Mouse (Mus musculus): Measurements from ENCODE around the gene Camk1d. TPM values are rescaled to one million over a fixed set of nuclear protein-coding genes. Genes with fewer than 3 reads are reported as not detected.
"Not testable (repeated sequence)": the region's sequence is repeated elsewhere in the genome, so short reads cannot be mapped to it uniquely, and the experiment has no call there.

Gene Camk1d
- polyA plus RNA-seq, 1 experiment, result 1.6 TPM

DNA sequence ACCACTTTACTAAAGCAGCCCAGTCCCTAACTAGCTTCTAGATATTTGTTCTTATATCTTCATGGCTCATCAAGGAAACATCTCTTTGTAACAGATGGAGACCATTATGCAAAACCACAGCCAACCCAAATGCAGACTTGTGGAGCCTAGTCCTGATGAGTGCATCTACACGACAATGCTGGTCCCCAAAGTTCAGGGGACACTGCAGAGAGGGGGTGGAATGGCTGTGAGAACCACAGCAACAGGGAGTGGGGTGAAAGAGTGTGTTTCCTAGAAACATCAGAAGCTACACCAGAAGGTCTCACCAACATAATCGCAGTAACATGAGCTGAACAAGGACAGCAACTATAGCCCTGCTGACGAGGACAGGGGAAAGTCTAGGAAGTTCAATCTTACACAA lies 152.9 kb downstream of the Camk1d start:
- H3K27me3 ChIP-seq (ENCODE audit: control insufficient read depth, insufficient read depth, insufficient read length), result no peaks in the 10 kb centered on the region
- H3K36me3 ChIP-seq (ENCODE audit: control insufficient read depth, insufficient read depth), result no peaks in the 10 kb centered on the region
- H3K79me2 ChIP-seq (ENCODE audit: control insufficient read depth, insufficient read depth), result no peaks in the 10 kb centered on the region
- no peak overlapping the region for H3K4me3 ChIP-seq (ENCODE audit: insufficient read depth, poor library complexity, severe bottlenecking)
- TF ChIP-seq FOSL1 (IDR thresholded peaks at IDR 0.05; ENCODE audit: insufficient read depth, low read length, poor library complexity, severe bottlenecking) (no peak), CEBPB (IDR thresholded peaks at IDR 0.05; ENCODE audit: low read depth) (no peak), CTCF (IDR thresholded peaks at IDR 0.05; ENCODE audit: control insufficient read depth, insufficient read depth, insufficient read length) (no peak), USF1 (IDR thresholded peaks at IDR 0.05; ENCODE audit: low read depth) (no peak), MYOD1 (IDR thresholded peaks at IDR 0.05; ENCODE audit: control insufficient read depth, insufficient read length, low read depth) (no peak), MYOG (IDR thresholded peaks at IDR 0.05; ENCODE audit: control insufficient read depth, extremely low read depth, insufficient read length) (no peak), MAX (IDR thresholded peaks at IDR 0.05) (no peak)
- H3ac ChIP-seq (ENCODE audit: control insufficient read depth, insufficient read length, low read depth), result no peak overlapping the region
- no peaks in the 10 kb centered on the region for H3K79me3 ChIP-seq (ENCODE audit: low read depth)

DNA sequence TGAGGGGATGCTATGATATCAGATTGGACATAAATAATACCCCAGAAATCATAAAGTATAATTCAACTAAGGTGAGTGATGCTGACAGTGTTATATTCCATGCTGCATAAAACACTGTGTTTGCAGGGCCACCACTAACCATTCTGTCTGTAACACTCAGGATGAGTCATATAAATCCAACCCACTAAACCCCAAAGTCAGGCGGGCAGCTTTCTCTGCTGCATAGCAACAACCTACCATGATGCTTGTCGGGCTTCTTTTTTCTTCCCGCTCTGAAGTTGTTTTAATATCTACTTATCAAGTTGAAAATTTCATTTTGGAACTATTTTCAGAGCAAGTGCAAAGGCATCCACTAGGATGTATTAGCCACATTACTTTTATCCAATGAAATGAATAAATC lies 161.1 kb downstream of the Camk1d start:
- TF ChIP-seq MAX (IDR thresholded peaks at IDR 0.05) (no peak), CEBPB (IDR thresholded peaks at IDR 0.05; ENCODE audit: low read depth) (no peak), USF1 (IDR thresholded peaks at IDR 0.05; ENCODE audit: low read depth) (no peak), MYOD1 (IDR thresholded peaks at IDR 0.05; ENCODE audit: control insufficient read depth, insufficient read length, low read depth) (no peak), MYOG (IDR thresholded peaks at IDR 0.05; ENCODE audit: control insufficient read depth, extremely low read depth, insufficient read length) (no peak), FOSL1 (IDR thresholded peaks at IDR 0.05; ENCODE audit: insufficient read depth, low read length, poor library complexity, severe bottlenecking) (peak; percentile 19), CTCF (IDR thresholded peaks at IDR 0.05; ENCODE audit: control insufficient read depth, insufficient read depth, insufficient read length) (no peak)
- Histone ChIP-seq H3ac (ENCODE audit: control insufficient read depth, insufficient read length, low read depth) (no peak overlapping the region), H3K79me2 (ENCODE audit: control insufficient read depth, insufficient read depth) (no peaks in the 10 kb centered on the region), H3K79me3 (ENCODE audit: low read depth) (no peaks in the 10 kb centered on the region), H3K36me3 (ENCODE audit: control insufficient read depth, insufficient read depth) (no peaks in the 10 kb centered on the region), H3K27me3 (ENCODE audit: control insufficient read depth, insufficient read depth, insufficient read length) (no peaks in the 10 kb centered on the region), H3K4me3 (ENCODE audit: insufficient read depth, poor library complexity, severe bottlenecking) (no peak overlapping the region)

DNA sequence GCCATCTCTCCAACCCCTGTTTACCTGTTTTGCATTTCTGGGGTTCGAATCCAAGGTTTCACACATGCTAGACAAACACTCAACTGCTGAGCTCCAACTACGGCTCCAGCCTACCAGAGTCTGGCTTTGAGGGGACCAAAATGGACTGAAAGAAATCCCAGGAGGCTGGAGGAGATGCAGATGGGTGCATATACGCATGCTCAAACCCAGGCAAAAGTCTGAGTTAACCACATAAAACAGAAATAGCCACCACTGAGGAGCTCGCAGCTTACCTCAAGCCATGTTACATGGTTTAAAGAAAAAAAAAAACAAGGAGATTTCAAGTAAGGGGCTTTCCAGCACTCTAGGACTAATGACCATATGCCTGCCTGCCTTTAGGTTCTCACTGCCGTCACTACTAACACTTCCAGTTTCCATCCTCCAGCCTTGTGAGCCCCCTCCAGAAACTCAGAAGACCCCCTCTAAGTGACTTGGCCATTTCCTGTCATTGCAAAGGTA lies 162.5 kb downstream of the Camk1d start:
- H3K36me3 ChIP-seq (ENCODE audit: control insufficient read depth, insufficient read depth), result no peaks in the 10 kb centered on the region
- TF ChIP-seq MYOG (IDR thresholded peaks at IDR 0.05; ENCODE audit: control insufficient read depth, extremely low read depth, insufficient read length) (no peak), FOSL1 (IDR thresholded peaks at IDR 0.05; ENCODE audit: insufficient read depth, low read length, poor library complexity, severe bottlenecking) (no peak), MAX (IDR thresholded peaks at IDR 0.05) (no peak), MYOD1 (IDR thresholded peaks at IDR 0.05; ENCODE audit: control insufficient read depth, insufficient read length, low read depth) (no peak), USF1 (IDR thresholded peaks at IDR 0.05; ENCODE audit: low read depth) (no peak), CEBPB (IDR thresholded peaks at IDR 0.05; ENCODE audit: low read depth) (no peak), CTCF (IDR thresholded peaks at IDR 0.05; ENCODE audit: control insufficient read depth, insufficient read depth, insufficient read length) (no peak)
- no peaks in the 10 kb centered on the region for H3K79me2 ChIP-seq (ENCODE audit: control insufficient read depth, insufficient read depth)
- H3K4me3 ChIP-seq (ENCODE audit: insufficient read depth, poor library complexity, severe bottlenecking), result no peak overlapping the region
- H3K79me3 ChIP-seq (ENCODE audit: low read depth), result no peaks in the 10 kb centered on the region
- no peaks in the 10 kb centered on the region for H3K27me3 ChIP-seq (ENCODE audit: control insufficient read depth, insufficient read depth, insufficient read length)
- H3ac ChIP-seq (ENCODE audit: control insufficient read depth, insufficient read length, low read depth), result no peak overlapping the region

DNA sequence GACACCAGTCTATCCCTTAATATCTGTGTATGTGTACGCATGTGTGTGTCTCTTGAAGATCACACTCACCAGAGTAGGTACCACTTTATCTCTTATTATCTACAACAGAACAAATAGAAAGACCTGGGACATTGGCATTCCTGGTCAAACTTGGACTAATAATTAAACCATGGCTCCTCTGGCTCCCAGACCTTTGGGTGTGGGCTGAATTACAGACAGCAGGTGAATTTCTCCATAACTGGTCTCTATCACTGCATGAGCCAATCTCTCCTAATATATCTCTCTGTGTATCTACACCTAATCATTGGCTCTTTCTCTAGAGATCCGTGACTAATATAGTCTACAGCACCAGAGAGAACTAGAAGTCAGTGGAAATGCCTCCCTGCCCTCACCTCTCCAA lies 165.0 kb downstream of the Camk1d start:
- no peaks in the 10 kb centered on the region for H3K79me3 ChIP-seq (ENCODE audit: low read depth)
- TF ChIP-seq USF1 (IDR thresholded peaks at IDR 0.05; ENCODE audit: low read depth), result no peak
- no peak for TF ChIP-seq CEBPB (IDR thresholded peaks at IDR 0.05; ENCODE audit: low read depth)
- no peak for TF ChIP-seq MAX (IDR thresholded peaks at IDR 0.05)
- no peak for TF ChIP-seq MYOG (IDR thresholded peaks at IDR 0.05; ENCODE audit: control insufficient read depth, extremely low read depth, insufficient read length)
- TF ChIP-seq FOSL1 (IDR thresholded peaks at IDR 0.05; ENCODE audit: insufficient read depth, low read length, poor library complexity, severe bottlenecking), result no peak
- no peak for TF ChIP-seq CTCF (IDR thresholded peaks at IDR 0.05; ENCODE audit: control insufficient read depth, insufficient read depth, insufficient read length)
- no peak for TF ChIP-seq MYOD1 (IDR thresholded peaks at IDR 0.05; ENCODE audit: control insufficient read depth, insufficient read length, low read depth)
- H3K36me3 ChIP-seq (ENCODE audit: control insufficient read depth, insufficient read depth), result no peaks in the 10 kb centered on the region
- no peak overlapping the region for H3K4me3 ChIP-seq (ENCODE audit: insufficient read depth, poor library complexity, severe bottlenecking)
- no peaks in the 10 kb centered on the region for H3K79me2 ChIP-seq (ENCODE audit: control insufficient read depth, insufficient read depth)
- H3K27me3 ChIP-seq (ENCODE audit: control insufficient read depth, insufficient read depth, insufficient read length), result no peaks in the 10 kb centered on the region
- H3ac ChIP-seq (ENCODE audit: control insufficient read depth, insufficient read length, low read depth), result no peak overlapping the region

DNA sequence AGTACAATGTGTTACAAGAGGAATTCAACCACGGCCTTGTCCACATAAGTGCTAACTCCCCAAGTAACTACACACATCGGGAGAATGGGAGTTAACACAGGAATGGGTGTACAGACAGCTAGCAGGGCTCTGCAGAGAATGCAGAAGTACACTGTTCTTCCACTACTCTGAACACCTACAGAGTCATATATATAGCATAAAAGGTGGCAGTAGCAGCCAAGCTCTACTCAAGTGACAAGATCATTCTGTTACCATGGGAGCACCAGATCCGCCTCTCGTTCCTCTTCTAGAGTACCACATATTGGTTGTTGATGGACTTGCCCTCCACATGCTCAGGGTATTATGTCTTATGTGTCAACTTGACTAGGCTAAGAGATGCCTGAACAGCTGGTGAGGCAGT lies 165.4 kb downstream of the Camk1d start:
- TF ChIP-seq FOSL1 (IDR thresholded peaks at IDR 0.05; ENCODE audit: insufficient read depth, low read length, poor library complexity, severe bottlenecking) (no peak), MYOD1 (IDR thresholded peaks at IDR 0.05; ENCODE audit: control insufficient read depth, insufficient read length, low read depth) (no peak), CTCF (IDR thresholded peaks at IDR 0.05; ENCODE audit: control insufficient read depth, insufficient read depth, insufficient read length) (no peak), MAX (IDR thresholded peaks at IDR 0.05) (no peak), MYOG (IDR thresholded peaks at IDR 0.05; ENCODE audit: control insufficient read depth, extremely low read depth, insufficient read length) (no peak), CEBPB (IDR thresholded peaks at IDR 0.05; ENCODE audit: low read depth) (no peak), USF1 (IDR thresholded peaks at IDR 0.05; ENCODE audit: low read depth) (no peak)

DNA sequence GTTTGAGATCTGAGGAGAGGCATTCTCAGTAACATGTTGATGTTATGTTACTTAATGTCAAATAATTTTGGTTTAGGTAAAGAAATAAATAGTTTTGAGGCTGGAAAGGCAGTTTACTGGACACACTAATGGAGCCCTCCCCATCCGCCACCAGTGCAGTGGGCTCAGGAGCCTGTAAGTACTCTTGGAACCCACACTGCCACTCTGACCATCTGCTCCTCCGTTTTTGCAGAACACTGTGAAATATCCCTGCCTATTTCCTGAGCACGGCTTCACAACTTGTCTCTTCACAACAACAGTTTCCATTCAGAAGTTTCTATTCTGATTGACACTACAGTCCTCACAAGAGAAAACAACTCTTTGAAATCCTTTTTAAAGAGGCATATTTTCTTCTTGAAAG lies 173.4 kb downstream of the Camk1d start:
- Histone ChIP-seq H3K79me3 (ENCODE audit: low read depth) (no peaks in the 10 kb centered on the region), H3K4me3 (ENCODE audit: insufficient read depth, poor library complexity, severe bottlenecking) (no peak overlapping the region), H3K27me3 (ENCODE audit: control insufficient read depth, insufficient read depth, insufficient read length) (no peaks in the 10 kb centered on the region), H3K79me2 (ENCODE audit: control insufficient read depth, insufficient read depth) (no peaks in the 10 kb centered on the region), H3ac (ENCODE audit: control insufficient read depth, insufficient read length, low read depth) (no peak overlapping the region), H3K36me3 (ENCODE audit: control insufficient read depth, insufficient read depth) (no peaks in the 10 kb centered on the region)
- TF ChIP-seq MYOD1 (IDR thresholded peaks at IDR 0.05; ENCODE audit: control insufficient read depth, insufficient read length, low read depth), result no peak

More for the DNA sequence above, 165.4 kb downstream of the Camk1d start:
- Histone ChIP-seq H3K4me3 (ENCODE audit: insufficient read depth, poor library complexity, severe bottlenecking) (no peak overlapping the region), H3K27me3 (ENCODE audit: control insufficient read depth, insufficient read depth, insufficient read length) (no peaks in the 10 kb centered on the region), H3K36me3 (ENCODE audit: control insufficient read depth, insufficient read depth) (no peaks in the 10 kb centered on the region), H3K79me2 (ENCODE audit: control insufficient read depth, insufficient read depth) (no peaks in the 10 kb centered on the region), H3K79me3 (ENCODE audit: low read depth) (no peaks in the 10 kb centered on the region), H3ac (ENCODE audit: control insufficient read depth, insufficient read length, low read depth) (no peak overlapping the region)

DNA sequence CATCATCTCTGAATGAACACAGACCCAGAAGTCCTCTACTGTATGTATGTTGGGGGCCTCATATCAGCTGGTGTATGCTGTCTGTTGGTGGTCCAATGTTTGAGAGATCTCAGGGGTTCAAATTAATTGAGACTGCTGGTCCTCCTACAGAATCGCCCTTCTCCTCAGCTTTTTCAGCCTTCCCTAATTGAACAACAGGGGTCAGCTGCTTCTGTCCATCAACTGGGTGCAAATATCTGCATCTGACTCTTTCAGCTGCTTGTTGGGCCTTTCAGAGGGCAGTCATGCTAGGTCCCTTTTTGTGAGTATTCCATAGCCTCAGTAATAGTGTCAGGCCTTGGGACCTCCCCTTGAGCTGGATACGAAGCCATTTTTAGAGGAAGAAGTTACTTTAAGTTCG lies 174.4 kb downstream of the Camk1d start:
- H3K79me2 ChIP-seq (ENCODE audit: control insufficient read depth, insufficient read depth); H3K4me3 ChIP-seq (ENCODE audit: insufficient read depth, poor library complexity, severe bottlenecking); H3K27me3 ChIP-seq (ENCODE audit: control insufficient read depth, insufficient read depth, insufficient read length); H3K79me3 ChIP-seq (ENCODE audit: low read depth); H3K36me3 ChIP-seq (ENCODE audit: control insufficient read depth, insufficient read depth); H3ac ChIP-seq (ENCODE audit: control insufficient read depth, insufficient read length, low read depth): not testable (repeated sequence)
